Mouse (Mus musculus): ENCODE data around the gene Aig1. TPM values are rescaled to one million over a fixed set of nuclear protein-coding genes. Genes with fewer than 3 reads are reported as not detected.

Aig1 gene
- polyA plus RNA-seq, 1 experiment from 2014 or later, result 37.0 TPM

- 82% methylated on average over 10 of the region's 10 CpGs for WGBS
These were observed 5.7 kb upstream of the Aig1 start for GRCm38 (mm10) chr10:13874301-13875037.

GRCm38 (mm10) chr10:13870531-13870930, 1.8 kb upstream of the Aig1 start:
- H3K36me3 ChIP-seq (ENCODE audit: poor library complexity, severe bottlenecking), result no peaks in the 10 kb centered on the region
- no peaks in the 10 kb centered on the region for H3K27me3 ChIP-seq
- no peak overlapping the region for H3K9ac ChIP-seq
- H3K4me2 ChIP-seq, result no peak overlapping the region
- H3K4me3 ChIP-seq, result no peak overlapping the region
- no peak overlapping the region for H3K27ac ChIP-seq
- no peaks in the 10 kb centered on the region for H3K9me3 ChIP-seq (replicated peaks)
- H3K4me1 ChIP-seq, result peaks cover 17% of the 10 kb centered on the region
- 77% methylated on average over 3 of the region's 3 CpGs for WGBS
- ATAC-seq, result no peak

More at GRCm38 (mm10) chr10:13874301-13875037, 5.7 kb upstream of the Aig1 start:
- Histone ChIP-seq H3K4me2 (no peak overlapping the region), H3K36me3 (ENCODE audit: poor library complexity, severe bottlenecking) (no peaks in the 10 kb centered on the region), H3K9ac (no peak overlapping the region), H3K4me1 (no peaks in the 10 kb centered on the region), H3K27ac (no peak overlapping the region), H3K9me3 (replicated peaks) (no peaks in the 10 kb centered on the region), H3K27me3 (no peaks in the 10 kb centered on the region), H3K4me3 (no peak overlapping the region)
- ATAC-seq, result no peak

GRCm38 (mm10) chr10:13869322-13870035, 699 bp upstream of the Aig1 start:
- Histone ChIP-seq H3K4me1 (peaks cover 17% of the 10 kb centered on the region), H3K27ac (no peak overlapping the region), H3K9me3 (replicated peaks) (no peaks in the 10 kb centered on the region), H3K9ac (peak overlapping the region; percentile 79; the same call in 1 of the 2 replicates), H3K4me2 (peak overlapping the region; percentile 78), H3K27me3 (no peaks in the 10 kb centered on the region), H3K4me3 (peak overlapping the region; percentile 74), H3K36me3 (ENCODE audit: poor library complexity, severe bottlenecking) (no peaks in the 10 kb centered on the region)
- ATAC-seq, result no peak; the same call in 1 of the 2 replicates
- WGBS, result 55% methylated on average over 13 of the region's 13 CpGs

- Histone ChIP-seq H3K27ac (no peak overlapping the region), H3K9me3 (replicated peaks) (no peaks in the 10 kb centered on the region), H3K4me1 (peaks cover 22% of the 10 kb centered on the region), H3K36me3 (ENCODE audit: poor library complexity, severe bottlenecking) (no peaks in the 10 kb centered on the region), H3K4me2 (no peak overlapping the region), H3K27me3 (no peaks in the 10 kb centered on the region), H3K9ac (no peak overlapping the region), H3K4me3 (no peak overlapping the region)
- 43% methylated on average over 4 of the region's 4 CpGs for WGBS
- ATAC-seq, result no peak
These were observed 2.4 kb downstream of the Aig1 start for GRCm38 (mm10) chr10:13866391-13866790.

GRCm38 (mm10) chr10:13861115-13861909, 7.5 kb downstream of the Aig1 start:
- Histone ChIP-seq H3K4me1 (peaks cover 10% of the 10 kb centered on the region), H3K36me3 (ENCODE audit: poor library complexity, severe bottlenecking) (no peaks in the 10 kb centered on the region), H3K9ac (peak overlapping the region; percentile 50), H3K27ac (0 out of 2 replicates have a peak overlapping the region, but pooled peaks have one; percentile 7), H3K27me3 (no peaks in the 10 kb centered on the region), H3K4me3 (peak overlapping the region; percentile 17; the same call in 1 of the 2 replicates), H3K9me3 (replicated peaks) (no peaks in the 10 kb centered on the region), H3K4me2 (peak overlapping the region; percentile 50)
- 11% methylated on average over 11 of the region's 11 CpGs for WGBS
- peak; percentile 83 for ATAC-seq

- no peak for ATAC-seq
- Histone ChIP-seq H3K4me2 (no peak overlapping the region), H3K4me3 (no peak overlapping the region), H3K9ac (no peak overlapping the region), H3K36me3 (ENCODE audit: poor library complexity, severe bottlenecking) (no peaks in the 10 kb centered on the region), H3K27me3 (no peaks in the 10 kb centered on the region), H3K9me3 (replicated peaks) (no peaks in the 10 kb centered on the region), H3K27ac (no peak overlapping the region), H3K4me1 (peaks cover 6% of the 10 kb centered on the region)
- 95% methylated on average over 7 of the region's 7 CpGs for WGBS
These were observed 12.3 kb downstream of the Aig1 start for GRCm38 (mm10) chr10:13856438-13856837.

GRCm38 (mm10) chr10:13855969-13856368, 12.8 kb downstream of the Aig1 start:
- H3K27me3 ChIP-seq, result no peaks in the 10 kb centered on the region
- H3K9ac ChIP-seq, result no peak overlapping the region
- 96% methylated on average over 7 of the region's 7 CpGs for WGBS
- no peaks in the 10 kb centered on the region for H3K36me3 ChIP-seq (ENCODE audit: poor library complexity, severe bottlenecking)
- H3K4me2 ChIP-seq, result no peak overlapping the region
- ATAC-seq, result no peak
- H3K9me3 ChIP-seq (replicated peaks), result no peaks in the 10 kb centered on the region
- H3K27ac ChIP-seq, result no peak overlapping the region
- no peak overlapping the region for H3K4me3 ChIP-seq
- peaks cover 1% of the 10 kb centered on the region; the same call in 1 of the 2 replicates for H3K4me1 ChIP-seq

- ATAC-seq, result no peak
- Histone ChIP-seq H3K4me1 (peaks cover 5% of the 10 kb centered on the region; the same call in 1 of the 2 replicates), H3K9me3 (replicated peaks) (no peaks in the 10 kb centered on the region), H3K36me3 (ENCODE audit: poor library complexity, severe bottlenecking) (no peaks in the 10 kb centered on the region), H3K27me3 (no peaks in the 10 kb centered on the region), H3K4me2 (no peak overlapping the region), H3K4me3 (no peak overlapping the region), H3K27ac (no peak overlapping the region), H3K9ac (no peak overlapping the region)
- WGBS, result 95% methylated on average over 3 of the region's 3 CpGs
These were observed 13.7 kb downstream of the Aig1 start for GRCm38 (mm10) chr10:13855111-13855510.

GRCm38 (mm10) chr10:13850071-13850470, 18.7 kb downstream of the Aig1 start:
- H3K36me3 ChIP-seq (ENCODE audit: poor library complexity, severe bottlenecking), result no peaks in the 10 kb centered on the region
- ATAC-seq, result peak; percentile 42
- WGBS, result 20% methylated on average over 3 of the region's 3 CpGs
- peaks cover 10% of the 10 kb centered on the region; the same call in 1 of the 2 replicates for H3K4me1 ChIP-seq
- H3K4me3 ChIP-seq, result no peak overlapping the region
- no peaks in the 10 kb centered on the region for H3K9me3 ChIP-seq (replicated peaks)
- no peak overlapping the region for H3K27ac ChIP-seq
- no peaks in the 10 kb centered on the region for H3K27me3 ChIP-seq
- no peak overlapping the region for H3K9ac ChIP-seq
- no peak overlapping the region for H3K4me2 ChIP-seq

GRCm38 (mm10) chr10:13849205-13849604, 19.6 kb downstream of the Aig1 start:
- peak; percentile 57; the same call in 1 of the 2 replicates for ATAC-seq
- Histone ChIP-seq H3K4me3 (no peak overlapping the region), H3K4me1 (peaks cover 10% of the 10 kb centered on the region; the same call in 1 of the 2 replicates), H3K9me3 (replicated peaks) (no peaks in the 10 kb centered on the region), H3K36me3 (ENCODE audit: poor library complexity, severe bottlenecking) (no peaks in the 10 kb centered on the region), H3K27me3 (no peaks in the 10 kb centered on the region), H3K9ac (no peak overlapping the region), H3K27ac (no peak overlapping the region), H3K4me2 (no peak overlapping the region)
- 10% methylated on average over 2 of the region's 2 CpGs for WGBS

- H3K4me3 ChIP-seq, result no peak overlapping the region
- no peaks in the 10 kb centered on the region for H3K9me3 ChIP-seq (replicated peaks)
- H3K27me3 ChIP-seq, result no peaks in the 10 kb centered on the region
- no peaks in the 10 kb centered on the region for H3K36me3 ChIP-seq (ENCODE audit: poor library complexity, severe bottlenecking)
- no peak overlapping the region for H3K9ac ChIP-seq
- WGBS, result 87% methylated on average over 4 of the region's 4 CpGs
- H3K27ac ChIP-seq, result no peak overlapping the region
- ATAC-seq, result no peak
- peaks cover 2% of the 10 kb centered on the region; the same call in 1 of the 2 replicates for H3K4me1 ChIP-seq
- H3K4me2 ChIP-seq, result no peak overlapping the region
These were observed 23.9 kb downstream of the Aig1 start for GRCm38 (mm10) chr10:13844864-13845263.

GRCm38 (mm10) chr10:13843746-13844145, 25.0 kb downstream of the Aig1 start:
- Histone ChIP-seq H3K9ac (no peak overlapping the region), H3K9me3 (replicated peaks) (no peaks in the 10 kb centered on the region), H3K4me3 (no peak overlapping the region), H3K4me1 (no peaks in the 10 kb centered on the region), H3K27ac (no peak overlapping the region), H3K36me3 (ENCODE audit: poor library complexity, severe bottlenecking) (no peaks in the 10 kb centered on the region), H3K4me2 (no peak overlapping the region), H3K27me3 (no peaks in the 10 kb centered on the region)
- no peak for ATAC-seq
- 34% methylated on average over 3 of the region's 3 CpGs for WGBS
